Mouse (Mus musculus): Measurements from ENCODE around the gene Arl5a. TPM values are rescaled to one million over a fixed set of nuclear protein-coding genes. Genes with fewer than 3 reads are reported as not detected.

Arl5a gene
- polyA plus RNA-seq, 1 experiment = 8.8 TPM

- TF ChIP-seq USF1 (IDR thresholded peaks at IDR 0.05; ENCODE audit: low read depth) = no peak
- no peak for TF ChIP-seq MYOD1 (IDR thresholded peaks at IDR 0.05; ENCODE audit: control insufficient read depth, insufficient read length, low read depth)
- TF ChIP-seq MAX (IDR thresholded peaks at IDR 0.05) = no peak
- no peak for TF ChIP-seq FOSL1 (IDR thresholded peaks at IDR 0.05; ENCODE audit: insufficient read depth, low read length, poor library complexity, severe bottlenecking)
- no peak for TF ChIP-seq CEBPB (IDR thresholded peaks at IDR 0.05; ENCODE audit: low read depth)
- TF ChIP-seq MYOG (IDR thresholded peaks at IDR 0.05; ENCODE audit: control insufficient read depth, extremely low read depth, insufficient read length) = no peak
- no peak for TF ChIP-seq CTCF (IDR thresholded peaks at IDR 0.05; ENCODE audit: control insufficient read depth, insufficient read depth, insufficient read length)
- no peaks in the 10 kb centered on the region for H3K27me3 ChIP-seq (ENCODE audit: control insufficient read depth, insufficient read depth, insufficient read length)
- H3K79me2 ChIP-seq (ENCODE audit: control insufficient read depth, insufficient read depth) = no peaks in the 10 kb centered on the region
- peaks cover under 1% of the 10 kb centered on the region for H3K36me3 ChIP-seq (ENCODE audit: control insufficient read depth, insufficient read depth)
- H3K79me3 ChIP-seq (ENCODE audit: low read depth) = no peaks in the 10 kb centered on the region
- no peak overlapping the region for H3K4me3 ChIP-seq (ENCODE audit: insufficient read depth, poor library complexity, severe bottlenecking)
- no peak overlapping the region for H3ac ChIP-seq (ENCODE audit: control insufficient read depth, insufficient read length, low read depth)
Measured at GRCm38 (mm10) chr2:52394529-52394928, 30.2 kb downstream of the Arl5a start.

DNA sequence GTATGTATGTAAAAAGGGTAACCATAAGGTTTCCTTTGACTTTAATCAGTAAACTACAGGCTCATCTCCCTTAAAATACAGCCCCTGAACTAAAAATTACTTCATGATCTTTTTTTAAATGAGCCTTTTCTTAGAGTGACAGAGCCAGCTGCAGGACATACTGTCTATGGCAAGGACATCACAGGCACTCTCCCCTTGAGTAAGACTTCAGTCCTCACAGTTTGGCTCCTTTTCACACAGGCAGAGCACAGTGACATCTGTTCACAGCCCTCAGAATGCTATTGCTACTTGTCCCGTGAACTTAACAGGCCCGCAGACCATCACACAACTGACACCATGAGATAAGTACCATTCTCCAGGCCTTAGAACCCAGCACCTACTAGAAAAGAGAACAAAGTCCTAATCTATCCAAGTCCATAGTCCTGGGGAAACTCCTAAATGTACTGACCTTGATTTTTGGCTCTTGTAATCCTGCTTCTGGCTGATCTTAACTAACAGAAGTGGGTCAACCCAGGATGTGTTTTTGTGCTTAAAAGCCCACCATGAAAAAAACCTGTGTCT is 34.2 kb downstream of the Arl5a start:
- no peak overlapping the region for H3K4me3 ChIP-seq (ENCODE audit: insufficient read depth, poor library complexity, severe bottlenecking)
- TF ChIP-seq MYOG (IDR thresholded peaks at IDR 0.05; ENCODE audit: control insufficient read depth, extremely low read depth, insufficient read length) = no peak
- TF ChIP-seq MYOD1 (IDR thresholded peaks at IDR 0.05; ENCODE audit: control insufficient read depth, insufficient read length, low read depth) = peak; percentile 40
- no peaks in the 10 kb centered on the region for H3K36me3 ChIP-seq (ENCODE audit: control insufficient read depth, insufficient read depth)
- no peaks in the 10 kb centered on the region for H3K27me3 ChIP-seq (ENCODE audit: control insufficient read depth, insufficient read depth, insufficient read length)
- no peaks in the 10 kb centered on the region for H3K79me3 ChIP-seq (ENCODE audit: low read depth)
- no peaks in the 10 kb centered on the region for H3K79me2 ChIP-seq (ENCODE audit: control insufficient read depth, insufficient read depth)
- no peak overlapping the region for H3ac ChIP-seq (ENCODE audit: control insufficient read depth, insufficient read length, low read depth)

DNA sequence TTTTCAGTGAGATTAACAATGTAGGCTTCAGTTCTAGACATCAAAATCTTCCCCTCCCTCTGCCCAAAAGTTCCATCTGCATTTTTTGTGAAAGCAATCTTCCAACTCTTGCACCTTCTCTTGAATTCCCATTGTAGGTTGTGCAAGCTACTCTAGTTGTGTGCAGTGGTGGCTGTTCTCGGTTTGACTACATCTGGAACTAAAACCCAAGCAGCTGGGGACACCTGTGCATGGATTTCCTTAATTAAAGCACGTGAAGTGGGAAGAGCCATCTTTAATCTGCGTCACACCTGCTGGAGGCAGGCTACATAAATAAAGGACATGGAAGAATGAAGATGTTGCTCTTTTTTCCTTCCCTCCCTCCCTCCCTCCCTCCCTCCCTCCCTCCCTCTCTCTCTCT is 34.7 kb downstream of the Arl5a start:
- Histone ChIP-seq H3K27me3 (ENCODE audit: control insufficient read depth, insufficient read depth, insufficient read length) (no peaks in the 10 kb centered on the region), H3K4me3 (ENCODE audit: insufficient read depth, poor library complexity, severe bottlenecking) (no peak overlapping the region), H3ac (ENCODE audit: control insufficient read depth, insufficient read length, low read depth) (no peak overlapping the region), H3K79me2 (ENCODE audit: control insufficient read depth, insufficient read depth) (no peaks in the 10 kb centered on the region), H3K36me3 (ENCODE audit: control insufficient read depth, insufficient read depth) (no peaks in the 10 kb centered on the region), H3K79me3 (ENCODE audit: low read depth) (no peaks in the 10 kb centered on the region)
- no peak for TF ChIP-seq FOSL1 (IDR thresholded peaks at IDR 0.05; ENCODE audit: insufficient read depth, low read length, poor library complexity, severe bottlenecking)
- TF ChIP-seq MYOD1 (IDR thresholded peaks at IDR 0.05; ENCODE audit: control insufficient read depth, insufficient read length, low read depth) = no peak
- no peak for TF ChIP-seq USF1 (IDR thresholded peaks at IDR 0.05; ENCODE audit: low read depth)
- TF ChIP-seq CTCF (IDR thresholded peaks at IDR 0.05; ENCODE audit: control insufficient read depth, insufficient read depth, insufficient read length) = no peak
- TF ChIP-seq CEBPB (IDR thresholded peaks at IDR 0.05; ENCODE audit: low read depth) = no peak
- TF ChIP-seq MYOG (IDR thresholded peaks at IDR 0.05; ENCODE audit: control insufficient read depth, extremely low read depth, insufficient read length) = no peak
- TF ChIP-seq MAX (IDR thresholded peaks at IDR 0.05) = no peak

DNA sequence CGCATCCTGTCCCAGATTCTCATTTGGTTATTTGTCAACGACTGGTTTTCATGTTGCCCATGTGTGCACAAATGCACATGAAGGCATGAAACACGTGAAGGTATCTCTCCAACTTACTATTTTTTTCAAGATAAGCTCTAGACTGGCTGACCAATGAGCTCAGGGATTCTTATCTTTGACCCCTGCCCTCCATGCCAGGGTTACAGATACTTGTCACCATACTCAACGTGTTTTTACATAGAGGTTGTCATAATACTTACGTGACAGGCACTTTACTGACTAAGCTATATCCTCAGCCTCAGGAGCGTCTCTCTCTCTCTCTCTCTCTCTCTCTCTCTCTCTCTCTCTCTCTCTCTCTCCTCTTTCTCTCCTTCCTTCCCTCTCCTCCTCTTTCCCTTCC is 38.2 kb downstream of the Arl5a start:
- H3K36me3 ChIP-seq (ENCODE audit: control insufficient read depth, insufficient read depth) = no peaks in the 10 kb centered on the region
- no peaks in the 10 kb centered on the region for H3K79me2 ChIP-seq (ENCODE audit: control insufficient read depth, insufficient read depth)
- no peaks in the 10 kb centered on the region for H3K79me3 ChIP-seq (ENCODE audit: low read depth)
- no peak overlapping the region for H3K4me3 ChIP-seq (ENCODE audit: insufficient read depth, poor library complexity, severe bottlenecking)
- H3ac ChIP-seq (ENCODE audit: control insufficient read depth, insufficient read length, low read depth) = no peak overlapping the region
- no peak for TF ChIP-seq FOSL1 (IDR thresholded peaks at IDR 0.05; ENCODE audit: insufficient read depth, low read length, poor library complexity, severe bottlenecking)
- H3K27me3 ChIP-seq (ENCODE audit: control insufficient read depth, insufficient read depth, insufficient read length) = no peaks in the 10 kb centered on the region

GRCm38 (mm10) chr2:52386037-52386436 is 38.7 kb downstream of the Arl5a start:
- no peak overlapping the region for H3K4me3 ChIP-seq (ENCODE audit: insufficient read depth, poor library complexity, severe bottlenecking)
- H3K79me2 ChIP-seq (ENCODE audit: control insufficient read depth, insufficient read depth) = no peaks in the 10 kb centered on the region
- no peak overlapping the region for H3ac ChIP-seq (ENCODE audit: control insufficient read depth, insufficient read length, low read depth)
- no peaks in the 10 kb centered on the region for H3K79me3 ChIP-seq (ENCODE audit: low read depth)
- TF ChIP-seq CTCF (IDR thresholded peaks at IDR 0.05; ENCODE audit: control insufficient read depth, insufficient read depth, insufficient read length) (no peak), MYOG (IDR thresholded peaks at IDR 0.05; ENCODE audit: control insufficient read depth, extremely low read depth, insufficient read length) (no peak)
- no peaks in the 10 kb centered on the region for H3K27me3 ChIP-seq (ENCODE audit: control insufficient read depth, insufficient read depth, insufficient read length)
- H3K36me3 ChIP-seq (ENCODE audit: control insufficient read depth, insufficient read depth) = no peaks in the 10 kb centered on the region

DNA sequence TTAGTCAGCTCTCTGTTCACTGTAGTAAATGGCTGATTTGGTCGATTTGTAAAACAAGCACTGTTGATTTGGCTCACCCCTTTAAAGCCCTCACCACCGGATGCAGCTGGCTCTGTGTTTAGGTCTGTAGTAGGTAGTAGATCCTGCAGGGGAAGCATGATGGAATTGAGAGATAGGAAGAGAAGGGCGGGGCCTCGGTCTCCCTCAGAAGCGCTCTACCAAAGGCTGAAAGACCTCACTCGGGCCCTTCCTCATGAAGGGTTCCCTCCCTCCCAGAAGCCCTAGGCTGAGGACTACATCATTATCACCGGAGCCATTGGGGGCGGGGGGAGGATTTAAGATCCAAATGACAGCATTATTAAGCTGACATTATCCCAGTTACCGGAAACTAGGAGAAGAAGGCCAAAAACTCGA is 45.8 kb downstream of the Arl5a start:
- Histone ChIP-seq H3K27me3 (ENCODE audit: control insufficient read depth, insufficient read depth, insufficient read length) (no peaks in the 10 kb centered on the region), H3ac (ENCODE audit: control insufficient read depth, insufficient read length, low read depth) (no peak overlapping the region), H3K79me3 (ENCODE audit: low read depth) (no peaks in the 10 kb centered on the region), H3K36me3 (ENCODE audit: control insufficient read depth, insufficient read depth) (no peaks in the 10 kb centered on the region), H3K4me3 (ENCODE audit: insufficient read depth, poor library complexity, severe bottlenecking) (no peak overlapping the region), H3K79me2 (ENCODE audit: control insufficient read depth, insufficient read depth) (no peaks in the 10 kb centered on the region)
- TF ChIP-seq CEBPB (IDR thresholded peaks at IDR 0.05; ENCODE audit: low read depth) = no peak

- no peaks in the 10 kb centered on the region for H3K79me2 ChIP-seq (ENCODE audit: control insufficient read depth, insufficient read depth)
- no peak for TF ChIP-seq USF1 (IDR thresholded peaks at IDR 0.05; ENCODE audit: low read depth)
- no peak for TF ChIP-seq MYOG (IDR thresholded peaks at IDR 0.05; ENCODE audit: control insufficient read depth, extremely low read depth, insufficient read length)
- no peak for TF ChIP-seq CEBPB (IDR thresholded peaks at IDR 0.05; ENCODE audit: low read depth)
- TF ChIP-seq MYOD1 (IDR thresholded peaks at IDR 0.05; ENCODE audit: control insufficient read depth, insufficient read length, low read depth) = no peak
- no peak for TF ChIP-seq FOSL1 (IDR thresholded peaks at IDR 0.05; ENCODE audit: insufficient read depth, low read length, poor library complexity, severe bottlenecking)
- no peak for TF ChIP-seq CTCF (IDR thresholded peaks at IDR 0.05; ENCODE audit: control insufficient read depth, insufficient read depth, insufficient read length)
- no peak for TF ChIP-seq MAX (IDR thresholded peaks at IDR 0.05)
- H3K79me3 ChIP-seq (ENCODE audit: low read depth) = no peaks in the 10 kb centered on the region
- H3K36me3 ChIP-seq (ENCODE audit: control insufficient read depth, insufficient read depth) = no peaks in the 10 kb centered on the region
- H3K27me3 ChIP-seq (ENCODE audit: control insufficient read depth, insufficient read depth, insufficient read length) = no peaks in the 10 kb centered on the region
- H3K4me3 ChIP-seq (ENCODE audit: insufficient read depth, poor library complexity, severe bottlenecking) = no peak within 1 kb of the TSS
- H3ac ChIP-seq (ENCODE audit: control insufficient read depth, insufficient read length, low read depth) = no peak within 1 kb of the TSS
Measured at GRCm38 (mm10) chr2:52378448-52378804, 46.3 kb downstream of the Arl5a start, which contains the start of gene Neb. TSS of gene Neb (minus strand) at chr2:52378474.

Data from C2C12 (cell line).